Mouse (Mus musculus) thymus, postnatal 10 days (tissue): ENCODE measurements around the gene Gm20388.
A peak's percentile ranks its signal among the peaks of the same experiment; 100 is the strongest.
"Not testable (repeated sequence)": the region's sequence is repeated elsewhere in the genome, so short reads cannot be mapped to it uniquely, and the experiment has no call there.

Experiments used
- DNase-seq, 2 experiments: peaks; one replicate each; pipeline ENCODE4 v3.0.0; 2021; ENCODE audit warnings: low spot score in 2 of 2

The Gm20388 gene

GRCm38 (mm10) chr8:123097216-123097615, 3186.6 kb downstream of the Gm20388 start:
- no peak for DNase-seq

GRCm38 (mm10) chr8:123097786-123098584, 3187.3 kb downstream of the Gm20388 start:
- DNase-seq, result peak; percentile 35 to 54

GRCm38 (mm10) chr8:123100288-123100687, 3189.6 kb downstream of the Gm20388 start:
- no peak for DNase-seq

DNA sequence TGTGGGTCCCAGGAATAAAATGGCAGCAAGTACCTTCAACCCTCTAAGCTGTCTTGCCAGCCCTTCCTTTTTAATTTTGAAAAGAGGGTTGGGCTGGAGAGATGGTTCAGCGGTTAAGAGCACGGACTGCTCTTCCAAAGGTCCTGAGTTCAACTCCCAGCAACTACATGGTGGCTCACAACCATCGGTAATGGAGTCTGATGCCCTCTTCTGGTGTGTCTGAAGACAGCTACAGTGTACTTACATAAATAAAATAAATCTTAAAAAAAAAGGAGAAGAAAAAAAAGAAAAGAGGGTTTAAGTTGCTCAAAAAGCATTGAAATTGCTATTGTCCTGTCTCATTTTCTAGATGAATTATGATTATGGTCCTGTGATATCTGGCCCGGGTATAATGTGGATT, 3190.6 kb downstream of the Gm20388 start:
- DNase-seq, result no peak

DNA sequence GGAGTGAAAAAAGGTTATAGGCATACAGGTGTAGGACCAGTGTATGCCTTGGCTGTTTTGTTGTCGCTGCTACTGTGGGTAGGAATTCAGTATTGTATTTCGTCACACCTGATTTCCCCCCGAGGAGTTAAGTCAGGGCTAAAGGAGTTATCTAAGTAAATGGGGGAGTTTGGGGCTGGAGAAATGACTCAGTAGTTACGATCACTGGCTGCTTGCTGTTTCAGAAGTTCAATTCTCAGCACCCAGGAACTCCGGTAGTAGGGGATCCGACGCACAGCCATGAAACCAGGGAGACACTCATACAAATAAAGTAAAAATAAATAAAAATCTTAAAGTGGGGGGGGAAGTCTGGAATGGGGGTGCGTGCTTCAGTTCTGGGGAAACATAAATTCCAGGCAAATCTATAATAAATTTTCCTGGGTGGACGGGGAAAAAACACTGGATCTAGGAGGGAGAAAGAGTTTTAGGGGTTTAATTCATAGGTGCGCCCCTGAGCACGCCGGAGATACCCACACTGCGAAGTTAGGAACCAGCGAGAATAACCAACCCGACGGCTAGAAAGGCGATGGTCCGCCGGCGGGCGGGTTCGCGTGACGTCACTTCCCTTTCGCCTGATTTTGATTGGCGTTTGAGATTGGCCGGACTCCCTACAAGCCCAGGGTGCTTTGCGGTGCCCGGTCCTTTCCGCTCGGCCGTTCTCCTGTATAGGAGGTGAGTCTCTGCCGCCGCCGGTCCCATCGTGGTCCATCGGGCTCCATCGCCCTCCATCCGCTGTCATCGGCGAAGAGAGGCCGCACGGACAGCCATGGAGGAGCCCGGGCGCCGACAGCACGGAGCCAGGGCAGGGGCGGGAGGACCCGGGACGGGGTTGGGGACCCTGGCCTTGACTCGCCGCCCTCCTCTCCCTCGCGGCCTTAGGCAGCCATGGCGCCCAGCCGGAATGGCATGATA, 3191.4 kb downstream of the Gm20388 start, which contains the start of gene Rpl13:
Rpl13 (plus strand) TSS at position 616 of the 951 bp plus-strand sequence.
- peak; percentile 94 for DNase-seq

DNA sequence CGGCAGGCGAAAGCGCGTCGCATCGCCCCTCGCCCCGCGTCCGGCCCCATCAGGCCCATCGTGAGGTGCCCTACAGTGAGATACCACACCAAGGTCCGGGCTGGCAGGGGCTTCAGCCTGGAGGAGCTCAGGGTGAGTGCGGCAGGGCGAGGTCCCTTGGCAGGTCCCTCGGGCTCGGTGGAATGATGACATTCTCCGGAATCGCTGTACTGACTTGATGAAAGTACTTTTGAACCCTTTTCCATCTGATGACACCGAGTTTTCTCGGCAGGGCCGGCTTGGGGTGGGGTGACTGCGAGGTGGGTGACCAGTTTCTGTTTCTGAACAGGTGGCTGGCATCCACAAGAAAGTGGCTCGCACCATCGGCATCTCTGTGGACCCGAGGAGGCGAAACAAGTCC, 3192.2 kb downstream of the Gm20388 start:
- DNase-seq, result not testable (repeated sequence)

GRCm38 (mm10) chr8:123103285-123103684, 3192.6 kb downstream of the Gm20388 start:
- DNase-seq, result no peak

GRCm38 (mm10) chr8:123104046-123104767, 3193.6 kb downstream of the Gm20388 start:
- DNase-seq, result no peak

DNA sequence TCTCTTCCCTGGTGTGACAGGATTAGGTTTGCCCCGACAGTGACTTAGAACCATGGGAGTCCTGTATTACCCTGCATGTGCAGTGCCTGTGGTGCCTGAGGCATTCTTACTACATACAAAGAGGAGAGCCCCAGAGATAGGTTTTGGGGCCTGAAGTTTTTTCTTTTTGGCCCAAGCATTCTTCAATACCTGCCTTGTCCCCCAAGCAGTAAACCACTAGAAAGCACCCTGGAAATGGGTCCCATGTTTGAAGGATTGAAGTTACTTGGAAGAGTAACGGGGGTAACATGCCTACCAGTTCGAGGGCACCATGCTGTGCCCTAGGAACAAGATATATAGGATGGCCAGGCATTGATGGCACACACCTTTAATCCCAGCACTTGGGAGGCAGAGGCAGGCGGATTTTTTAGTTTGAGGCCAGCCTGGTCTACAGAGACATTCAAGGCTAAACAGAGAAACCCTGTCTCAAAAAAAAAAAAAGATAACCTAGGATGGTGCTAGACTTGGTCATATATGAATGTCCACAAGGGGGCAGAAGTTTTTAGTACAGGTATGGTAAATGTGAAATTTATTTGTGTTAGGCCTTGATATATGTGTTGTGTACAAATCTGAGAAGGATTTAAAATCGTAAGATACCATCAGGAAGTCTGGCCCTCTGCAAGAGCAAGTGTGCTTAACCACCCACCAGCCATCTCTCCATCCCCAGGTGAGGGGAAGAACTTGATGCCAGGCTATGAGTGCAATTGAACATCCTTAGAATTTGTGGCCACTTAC, 3195.1 kb downstream of the Gm20388 start:
- DNase-seq, result peak in 1 of 2 experiments; percentile 55

DNA sequence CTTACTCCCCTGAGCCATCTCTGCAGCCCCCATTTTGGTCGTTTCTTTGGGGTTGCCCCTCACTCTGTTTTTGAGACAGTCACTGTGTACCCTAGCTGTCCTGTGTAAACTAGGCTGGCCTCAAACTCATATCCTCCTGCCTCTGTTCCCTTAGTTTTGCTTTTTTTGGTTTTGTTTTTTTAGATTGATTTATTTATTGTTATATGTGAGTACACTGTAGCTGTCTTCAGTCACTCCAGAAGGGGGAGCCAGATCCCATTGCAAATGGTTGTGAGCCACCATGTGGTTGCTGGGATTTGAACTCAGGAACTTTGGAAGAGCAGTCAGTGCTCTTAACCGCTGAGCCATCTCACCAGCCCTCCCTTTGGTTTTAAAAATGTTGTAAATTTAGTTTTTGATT, 3195.9 kb downstream of the Gm20388 start:
- DNase-seq, result peak in 1 of 2 experiments; percentile 33

- no peak for DNase-seq
These were observed 3197.4 kb downstream of the Gm20388 start for GRCm38 (mm10) chr8:123108010-123108409.

DNA sequence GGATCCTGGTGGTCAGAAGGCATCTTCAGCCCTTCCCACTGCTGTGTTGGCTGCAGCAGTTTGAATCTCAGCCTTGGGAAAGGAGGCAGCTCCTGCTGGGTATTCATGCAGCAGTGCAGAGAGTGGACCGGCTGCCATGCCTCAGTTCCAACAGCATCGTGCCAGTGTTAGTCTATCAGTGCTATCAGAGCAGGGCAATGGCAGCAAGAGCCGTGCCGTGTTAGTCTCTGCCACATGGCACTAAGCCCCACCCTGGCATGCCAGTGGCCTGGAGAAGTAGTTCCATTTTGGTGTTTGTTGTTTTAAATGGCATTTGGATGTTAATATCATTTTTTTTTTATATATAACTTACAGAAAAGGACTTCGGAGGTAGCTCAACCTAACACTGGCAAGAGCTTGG, 3198.3 kb downstream of the Gm20388 start:
- DNase-seq, result no peak

GRCm38 (mm10) chr8:123110649-123111048, 3200.0 kb downstream of the Gm20388 start:
- peak in 1 of 2 experiments; percentile 58 for DNase-seq

GRCm38 (mm10) chr8:123112892-123113291, 3202.3 kb downstream of the Gm20388 start:
- DNase-seq, result no peak

DNA sequence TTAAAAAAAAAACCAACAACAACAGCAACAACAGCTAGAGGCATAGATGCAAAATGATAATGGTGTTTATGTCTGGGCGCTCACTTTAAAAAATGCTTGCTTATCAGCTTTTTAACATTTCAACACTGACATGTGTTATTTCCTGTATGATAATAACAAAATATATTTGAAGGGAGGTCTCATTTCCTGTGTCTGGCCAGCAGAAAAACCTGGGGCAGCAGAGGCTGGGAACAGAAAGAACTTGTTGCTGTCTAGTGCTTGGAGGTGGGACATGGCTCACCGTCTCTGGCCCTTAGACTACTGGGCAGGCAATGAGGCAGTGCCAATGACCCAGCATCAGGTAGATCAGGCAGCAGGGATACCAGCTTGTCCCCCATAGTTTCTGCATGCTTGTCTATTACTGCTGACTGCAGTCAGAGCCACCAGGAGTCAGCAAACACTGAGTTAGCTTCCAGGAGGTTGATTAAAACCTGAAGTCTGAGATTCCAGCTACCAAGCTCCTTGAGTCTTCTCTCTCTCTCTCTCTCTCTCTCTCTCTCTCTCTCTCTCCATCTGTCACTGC, 3203.3 kb downstream of the Gm20388 start:
- no peak for DNase-seq

- no peak for DNase-seq
These were observed 3204.0 kb downstream of the Gm20388 start for GRCm38 (mm10) chr8:123114644-123115043.

GRCm38 (mm10) chr8:123117127-123117731, 3206.6 kb downstream of the Gm20388 start, which contains the start of gene Cpne7:
Cpne7 (plus strand) TSS chr8:123117374.
- no peak for DNase-seq

- DNase-seq, result no peak
These were observed 3207.1 kb downstream of the Gm20388 start for GRCm38 (mm10) chr8:123117744-123118143.

DNA sequence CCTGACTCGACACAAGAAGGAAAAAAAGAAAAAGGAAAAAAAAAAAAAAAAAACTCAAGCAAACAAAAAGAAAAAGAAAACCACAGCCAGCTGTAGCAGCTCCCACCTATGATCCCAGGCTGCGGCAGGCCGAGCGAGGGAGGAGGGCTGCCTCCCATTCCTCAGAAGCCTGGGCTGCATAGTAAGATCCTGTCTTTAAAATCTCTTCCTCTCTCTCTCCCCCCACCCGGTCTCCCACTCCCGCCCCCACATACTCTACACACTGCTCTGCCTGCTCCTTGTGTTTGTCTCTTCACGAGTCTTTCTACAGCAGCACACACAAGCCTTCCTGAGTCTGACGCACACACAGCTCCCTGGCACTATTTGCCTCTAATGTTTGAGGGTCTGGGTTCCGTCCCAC, 3211.4 kb downstream of the Gm20388 start:
- DNase-seq, result no peak

DNA sequence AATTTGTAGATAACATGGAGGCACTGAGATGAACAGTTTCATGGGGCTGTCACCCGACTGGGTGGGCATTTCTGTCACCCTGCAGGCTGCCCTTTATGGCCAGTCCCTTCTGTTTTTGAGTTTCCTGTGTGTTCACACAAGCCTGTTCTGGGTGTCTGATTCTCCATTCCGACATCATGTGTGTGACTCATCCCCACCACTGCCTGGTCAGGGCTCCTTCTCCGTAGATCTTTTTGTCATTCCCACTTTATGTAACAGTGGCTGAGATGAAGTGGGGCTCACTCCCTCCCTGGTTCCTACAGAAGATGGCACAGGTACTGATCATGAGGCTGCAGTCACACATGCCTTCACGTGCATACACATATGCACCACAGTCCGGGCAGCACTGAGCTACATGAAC, 3212.0 kb downstream of the Gm20388 start:
- no peak for DNase-seq
